Mouse (Mus musculus): ENCODE results near the gene Fyttd1.
A peak's percentile ranks its signal among the peaks of the same experiment; 100 is the strongest.

DNA sequence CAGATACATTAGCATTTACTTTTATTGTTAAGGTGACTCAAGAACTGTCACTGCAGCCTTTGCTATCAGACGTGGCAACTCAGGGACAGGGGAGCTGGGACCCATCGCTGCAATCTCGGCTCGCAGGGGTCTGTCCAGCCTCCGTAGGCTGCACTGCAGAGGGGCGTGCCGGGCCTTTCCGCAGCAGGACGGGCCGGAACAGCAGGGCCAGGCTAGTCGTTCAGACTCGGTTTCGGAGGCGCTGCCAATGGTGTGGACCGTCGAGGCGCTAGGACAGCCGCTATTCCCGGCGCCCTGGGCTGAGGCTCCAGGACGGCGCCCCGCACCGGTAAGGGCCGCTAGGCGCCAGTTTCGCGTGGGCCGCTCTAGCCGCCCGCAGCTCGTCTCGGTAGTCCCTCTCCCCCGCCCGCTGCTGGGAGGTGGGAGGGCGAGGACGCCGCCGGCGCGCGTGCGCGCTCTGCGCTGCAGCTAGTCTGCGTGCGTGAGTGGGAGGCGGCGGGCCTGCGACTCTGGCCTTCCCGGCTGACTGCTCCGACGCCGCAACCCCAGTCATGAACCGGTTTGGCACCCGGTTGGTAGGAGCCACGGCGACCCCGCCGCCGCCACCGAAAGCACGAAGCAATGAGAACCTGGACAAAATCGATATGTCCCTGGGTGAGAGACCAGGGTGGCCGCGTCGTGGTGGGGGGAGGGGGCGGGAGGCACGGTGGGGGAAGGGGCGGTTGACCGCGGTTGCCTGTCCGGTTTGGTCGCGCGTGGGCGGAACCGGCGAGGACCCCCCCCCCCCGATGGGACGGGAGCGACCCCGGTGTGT lies at the start of gene Fyttd1, which contains the start of gene Rubcn:
- TF ChIP-seq EP300 (optimal IDR thresholded peaks at IDR 0.05) (peak; percentile 57), CTCF (IDR thresholded peaks at IDR 0.05; ENCODE audit: low read depth) (peak; percentile 70)

Measured in stomach, postnatal 0 days (tissue).